Mouse (Mus musculus): ENCODE data around the gene Prss45.

Prss45 gene

DNA sequence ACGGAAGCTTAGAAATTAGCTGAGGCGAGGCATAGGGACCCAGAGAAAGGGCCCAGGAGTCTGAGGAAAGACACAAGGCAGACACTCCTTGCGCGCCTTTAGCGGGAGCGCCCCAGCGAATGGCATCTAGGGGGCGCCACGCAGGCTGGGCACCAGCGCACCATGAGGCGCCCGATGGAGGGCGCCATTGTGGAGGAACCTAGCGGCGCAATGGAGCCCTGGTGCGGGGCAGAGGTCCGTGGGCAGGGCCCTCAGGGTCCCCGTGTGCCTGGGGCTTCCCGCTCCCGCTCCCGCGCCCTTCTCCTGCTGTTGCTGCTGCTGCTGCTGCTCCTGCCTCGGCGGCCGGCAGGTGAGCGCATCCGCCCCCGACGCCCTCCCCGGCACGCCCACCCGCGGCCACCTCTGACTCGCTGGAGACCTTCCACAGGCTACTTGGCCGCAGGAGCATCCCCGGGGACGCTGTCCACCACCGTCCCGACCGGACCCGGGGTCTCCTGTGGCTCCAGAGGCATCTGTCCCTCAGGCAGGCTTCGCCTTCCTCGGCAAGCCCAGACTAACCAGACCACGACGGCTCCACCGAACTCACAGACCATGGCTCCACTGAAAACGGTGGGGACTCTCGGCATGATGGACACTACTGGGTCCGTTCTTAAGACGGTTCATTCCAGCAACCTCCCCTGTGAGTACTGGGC is 23.5 kb downstream of the Prss45 start, which contains the start of gene Prss50:
TSS of gene Prss50 (plus strand) at position 187 of the 692 bp plus-strand sequence.
- DNase-seq (ENCODE audit: low spot score in 2 of 2) = no peak

DNA sequence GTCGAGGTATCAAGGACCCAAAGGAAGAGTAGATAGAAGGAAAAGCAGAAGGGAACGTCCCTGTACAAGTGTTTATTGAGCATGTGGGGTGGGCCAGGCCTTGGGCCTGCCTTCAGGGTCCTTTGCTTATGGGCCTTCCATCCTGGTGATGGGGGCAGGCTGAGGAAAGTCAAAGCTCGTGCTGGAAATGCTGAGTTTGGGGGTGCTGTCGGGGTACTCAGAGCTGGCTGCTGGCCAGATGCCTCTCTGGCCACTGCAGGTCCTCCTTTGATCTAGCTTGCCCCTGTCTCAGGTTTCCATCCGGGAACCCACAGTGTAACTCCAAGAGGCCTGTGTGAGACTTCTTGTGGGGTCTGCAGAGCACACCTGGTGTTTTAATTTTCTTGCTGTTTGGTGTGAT is 24.1 kb downstream of the Prss45 start:
- DNase-seq (ENCODE audit: low spot score in 2 of 2) = no peak

DNA sequence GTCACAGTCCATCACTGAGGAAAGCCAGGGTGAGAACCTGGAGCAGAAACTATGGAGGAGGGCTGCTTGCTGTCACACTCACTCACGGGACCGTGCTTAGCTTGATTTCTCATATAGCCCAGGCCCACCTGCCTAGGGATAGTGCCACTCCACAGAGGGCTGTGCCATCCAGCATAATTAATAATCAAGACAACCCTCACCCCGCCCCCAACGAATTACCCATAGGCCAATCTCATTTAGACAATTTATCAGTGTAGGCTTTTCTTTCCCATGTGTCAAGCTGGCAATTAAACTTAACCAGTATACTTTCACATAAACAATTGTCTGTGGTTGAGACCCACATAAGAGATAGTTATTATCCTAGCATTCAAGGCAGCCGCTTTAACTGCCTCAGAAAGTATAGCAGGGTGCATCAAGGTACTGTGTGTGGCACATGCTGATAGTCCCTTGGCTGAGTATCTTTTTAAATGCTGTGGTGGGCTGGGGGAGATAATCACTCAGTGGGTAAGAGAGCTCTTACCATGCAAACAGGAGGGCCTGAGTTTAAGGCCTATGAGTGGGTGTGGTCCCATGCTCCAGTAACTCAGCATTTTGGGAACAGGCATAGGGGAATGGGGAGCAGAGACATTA is 24.7 kb downstream of the Prss45 start:
- DNase-seq (ENCODE audit: low spot score in 2 of 2) = no peak

DNA sequence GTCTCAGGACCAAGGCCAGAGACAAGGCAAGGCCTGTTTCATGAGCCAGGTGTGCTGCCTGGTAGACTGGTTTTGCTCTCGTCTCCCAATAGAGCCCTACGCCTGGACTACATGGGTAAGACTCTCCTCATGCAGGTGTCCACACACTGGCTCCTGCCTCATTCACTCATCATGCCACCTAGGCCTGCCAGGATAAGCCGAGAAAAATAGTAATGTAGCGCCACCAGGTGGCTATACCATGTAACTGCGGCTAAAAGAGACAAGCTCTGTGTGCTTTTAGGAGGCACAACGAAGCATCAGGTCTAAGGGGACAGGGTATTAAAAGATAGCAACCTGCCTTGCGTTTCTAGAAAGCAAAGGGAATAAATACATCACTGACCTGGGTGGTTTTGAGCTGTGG is 36.6 kb downstream of the Prss45 start:
- peak in 1 of 2 experiments; percentile 57 for DNase-seq (ENCODE audit: low spot score in 2 of 2)

DNA sequence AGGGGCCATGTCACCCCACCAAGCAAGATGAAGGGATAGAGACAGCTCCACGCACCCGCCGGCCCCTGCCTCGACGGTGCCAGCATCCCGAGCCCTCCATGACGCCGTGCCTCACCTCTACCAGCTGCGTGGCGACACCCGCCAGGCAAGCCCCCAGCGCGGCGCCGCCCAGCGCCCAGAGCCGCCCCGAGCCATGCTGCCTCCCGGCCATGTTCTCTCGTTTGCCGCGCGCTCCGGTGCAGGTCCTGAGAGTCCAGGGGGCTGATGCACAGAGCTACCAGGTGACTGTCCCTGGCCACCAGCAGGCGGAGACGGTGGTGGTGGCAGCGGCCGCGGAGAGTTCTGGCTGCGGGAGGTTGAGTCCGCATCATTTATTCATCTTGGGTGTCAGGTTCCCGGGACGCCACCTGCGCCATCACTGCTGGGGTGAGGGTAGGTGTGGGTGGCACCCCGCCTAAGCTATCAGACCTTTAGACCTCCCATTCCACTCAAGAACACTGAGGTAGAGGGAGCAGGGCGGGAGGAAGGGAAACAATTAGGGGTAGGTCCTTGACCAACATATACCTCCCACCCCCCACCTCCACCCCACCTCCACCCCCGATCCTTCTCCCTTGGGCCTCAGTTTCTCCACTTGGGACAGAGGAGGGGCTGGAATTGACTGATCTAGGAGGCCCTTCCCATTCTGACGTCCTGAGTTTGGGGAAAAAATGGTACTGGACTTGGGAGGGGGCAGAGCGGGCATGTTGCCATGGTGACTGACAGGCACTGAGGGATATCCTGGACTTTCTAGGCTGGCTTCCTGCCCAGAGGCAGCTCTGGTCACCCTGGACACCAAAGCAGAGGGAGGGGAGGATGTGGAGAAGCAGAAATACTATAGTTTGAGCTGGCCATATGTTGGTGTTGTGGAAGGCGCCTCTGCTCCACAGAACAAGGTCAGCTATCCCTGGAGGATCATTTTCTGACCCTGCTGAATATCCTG is 39.6 kb downstream of the Prss45 start:
- DNase-seq (ENCODE audit: low spot score in 2 of 2) = peak; percentile 34 to 54

DNA sequence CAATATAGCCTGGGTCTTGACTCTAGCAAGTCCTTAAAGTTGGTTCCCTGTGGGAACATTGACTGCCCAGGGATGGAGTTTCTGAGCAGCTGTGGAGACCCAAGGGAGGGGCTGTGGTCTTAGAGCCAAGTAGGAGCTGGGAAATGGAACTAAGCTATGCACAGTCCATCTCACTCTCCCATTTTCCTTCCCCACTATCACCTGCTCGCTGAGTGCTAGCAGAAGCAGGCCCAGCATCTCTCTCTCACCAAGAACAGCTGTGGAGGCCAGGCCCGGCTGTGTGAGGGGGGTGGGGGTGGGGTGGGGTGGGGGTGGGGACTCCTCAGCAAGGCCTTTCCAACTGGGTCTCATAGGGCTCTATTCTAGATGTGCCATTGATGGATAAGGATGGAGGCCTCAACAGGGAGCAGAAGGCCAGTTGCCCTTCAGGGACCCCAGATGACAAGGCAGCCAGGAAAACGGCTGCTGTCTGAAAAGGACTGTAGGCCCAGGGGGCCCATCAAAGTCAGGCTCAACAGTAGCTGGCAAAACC is 40.3 kb downstream of the Prss45 start:
- DNase-seq (ENCODE audit: low spot score in 2 of 2) = no peak

DNA sequence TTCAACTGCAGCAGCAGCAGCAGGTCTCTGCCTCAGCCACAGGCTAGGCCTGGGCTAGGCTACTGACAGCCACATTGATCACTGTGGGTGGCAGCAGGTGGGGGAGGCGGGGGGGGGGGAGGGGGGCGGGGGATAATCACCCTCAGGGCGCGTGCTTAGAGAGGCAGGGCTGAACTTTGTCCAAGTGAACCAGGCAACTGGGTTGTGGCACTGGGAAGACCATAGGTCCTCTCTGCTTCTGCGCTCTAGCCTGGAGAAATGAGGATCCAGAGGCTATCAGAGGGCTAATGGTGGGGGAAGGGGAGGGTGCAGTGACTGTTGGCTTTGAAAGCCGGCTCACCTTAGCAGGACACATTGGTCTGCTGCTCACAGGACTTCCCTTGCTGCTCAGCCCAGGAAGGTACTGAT is 40.9 kb downstream of the Prss45 start:
- DNase-seq (ENCODE audit: low spot score in 2 of 2) = no peak

DNA sequence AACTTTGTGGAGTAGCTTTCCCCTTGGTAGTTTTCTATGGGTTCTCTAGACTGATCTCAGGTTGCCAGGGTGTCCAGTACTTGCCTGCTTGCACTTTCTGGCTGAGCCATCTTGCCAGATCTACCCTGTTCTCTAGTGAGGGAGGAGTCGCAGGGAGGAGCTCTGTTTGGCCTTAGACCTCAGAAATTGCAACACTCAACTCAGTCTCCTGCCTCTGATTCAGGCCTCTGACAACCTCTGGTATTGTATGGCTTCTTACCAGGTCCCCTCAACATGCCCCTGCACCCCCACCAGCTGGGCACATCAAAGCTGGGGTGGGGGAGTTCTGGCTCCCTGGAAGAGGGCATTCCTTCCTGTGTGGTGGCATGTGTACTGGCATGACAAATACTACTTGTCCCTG is 43.0 kb downstream of the Prss45 start:
- DNase-seq (ENCODE audit: low spot score in 2 of 2) = no peak

DNA sequence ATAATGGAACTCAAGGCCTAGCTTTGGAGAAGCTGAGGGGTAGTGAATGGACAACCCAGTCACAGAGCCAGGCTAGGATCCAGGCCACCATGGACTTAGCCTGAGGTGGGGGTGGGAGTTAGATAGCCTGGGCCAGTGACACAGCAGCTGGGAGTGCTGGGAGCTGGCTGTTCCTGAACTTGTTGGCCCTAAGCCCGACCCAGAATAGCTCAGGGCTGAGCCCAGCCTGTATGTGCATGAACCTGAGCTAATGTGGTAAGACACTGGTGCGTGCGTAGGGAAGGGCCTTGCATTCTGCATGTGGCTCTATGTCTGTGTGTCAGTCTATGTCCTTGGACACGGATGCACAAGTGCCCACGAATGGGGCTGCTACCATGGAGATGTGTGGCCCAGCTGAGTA is 43.5 kb downstream of the Prss45 start:
- peak in 1 of 2 experiments; percentile 22 for DNase-seq (ENCODE audit: low spot score in 2 of 2)

DNA sequence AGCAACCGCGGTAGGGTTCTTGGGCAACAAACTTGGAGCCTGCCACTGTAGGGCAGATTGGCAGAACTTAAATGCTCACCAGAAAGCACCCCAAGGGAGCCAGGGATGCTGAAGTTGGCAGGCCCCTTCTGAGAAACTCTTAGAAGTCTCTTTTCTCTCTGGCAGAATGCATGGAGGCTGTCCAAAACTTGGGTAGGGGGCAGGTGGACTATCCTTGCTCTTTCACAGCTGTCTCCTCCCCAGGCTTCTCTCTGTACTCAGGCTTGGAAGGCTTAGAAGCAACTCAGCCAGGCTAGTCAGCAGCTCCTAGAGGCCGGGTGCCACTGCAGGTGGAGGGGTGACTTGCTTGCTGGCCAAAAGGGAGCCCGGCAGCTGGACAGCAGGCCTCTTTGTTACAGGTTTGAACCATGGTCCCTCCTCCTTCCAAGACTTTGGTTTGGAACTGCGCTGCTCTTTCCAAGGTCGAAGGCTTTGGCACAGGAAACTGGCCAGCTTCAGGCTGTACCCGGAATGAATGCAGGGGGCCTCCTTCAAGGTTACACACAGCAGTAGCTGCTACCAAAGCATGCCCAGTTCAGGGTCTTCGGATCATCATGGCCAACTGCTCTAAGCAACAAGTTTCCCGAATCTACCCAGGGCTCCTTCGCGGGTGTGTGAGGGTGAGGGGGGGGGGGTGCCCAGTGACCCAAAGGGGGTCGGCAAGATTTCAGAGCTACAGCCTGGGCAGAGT is 45.0 kb downstream of the Prss45 start, which contains the start of gene Als2cl:
TSS of gene Als2cl (plus strand) at position 680 of the 730 bp plus-strand sequence.
- DNase-seq (ENCODE audit: low spot score in 2 of 2) = peak; percentile 17 to 43

DNA sequence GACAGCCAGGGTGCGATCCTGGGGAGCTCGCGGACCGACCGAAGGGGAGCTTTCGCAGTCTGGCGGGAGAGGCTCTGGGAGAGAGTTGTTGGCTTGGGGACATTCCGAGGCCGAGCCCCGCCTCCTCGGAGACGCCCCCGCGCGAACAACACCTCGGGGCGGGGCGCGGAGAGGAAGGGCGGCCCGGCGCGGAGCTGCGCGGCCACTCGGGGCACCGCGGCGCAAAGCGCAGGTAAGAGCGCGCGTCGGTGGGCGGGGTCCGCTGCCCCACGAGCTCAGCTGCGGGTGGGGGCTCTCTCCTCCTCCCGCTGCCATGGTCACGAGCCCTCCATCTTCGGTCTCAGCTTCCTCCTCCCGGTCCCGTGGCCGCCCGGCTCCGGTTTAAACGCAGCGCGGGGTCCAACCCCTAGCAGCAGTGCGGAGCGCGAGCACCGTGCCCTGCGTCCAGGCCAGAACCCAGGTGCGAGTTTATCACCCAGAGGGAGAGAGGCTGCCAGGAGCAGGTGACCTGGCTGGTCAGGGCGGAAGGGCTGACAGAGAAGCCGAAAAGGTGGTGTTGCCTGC is 45.7 kb downstream of the Prss45 start, which contains the start of gene Tmie:
TSS of gene Tmie (minus strand) at position 116 of the 564 bp plus-strand sequence.
- DNase-seq (ENCODE audit: low spot score in 2 of 2) = peak in 1 of 2 experiments; percentile 26

DNA sequence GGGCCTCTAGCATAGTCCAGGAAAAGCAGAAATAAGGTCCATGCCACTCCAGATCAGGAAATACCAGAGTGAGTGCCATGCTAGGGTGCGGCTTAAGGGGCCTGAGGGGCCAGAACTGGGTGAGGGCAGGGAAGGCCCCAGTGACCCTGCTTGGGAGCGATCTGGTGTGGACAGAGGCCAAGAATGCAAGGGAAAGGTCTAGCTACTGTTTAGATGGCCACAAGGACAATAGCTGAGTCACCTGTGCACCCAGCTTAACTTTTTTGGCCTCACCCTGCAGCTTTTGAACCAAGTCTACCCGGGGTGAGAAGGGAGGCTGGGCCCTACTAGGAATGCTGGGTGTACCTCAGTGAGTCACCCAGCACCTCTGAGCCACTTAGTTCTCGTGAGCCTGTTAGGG is 46.4 kb downstream of the Prss45 start:
- DNase-seq (ENCODE audit: low spot score in 2 of 2) = no peak

DNA sequence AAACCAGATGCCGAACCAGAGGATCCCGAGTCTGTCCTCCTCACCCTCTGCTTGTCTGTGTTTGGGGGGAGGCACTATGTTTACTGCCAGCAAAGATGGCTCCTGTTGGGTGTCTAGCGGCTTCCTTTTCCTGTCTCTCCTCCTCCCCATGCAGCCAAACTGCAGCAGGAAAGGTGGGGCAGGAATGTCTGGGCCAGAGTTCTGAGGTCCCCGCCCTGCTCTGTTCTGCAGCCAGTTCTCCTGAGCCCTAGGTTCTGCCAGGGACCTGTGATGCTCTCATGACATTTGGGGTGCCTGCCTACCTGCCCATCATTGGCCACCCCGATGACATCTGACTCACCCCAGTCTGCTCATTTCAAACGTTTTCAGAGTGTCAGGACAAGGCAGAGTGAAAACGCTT is 47.6 kb downstream of the Prss45 start:
- no peak for DNase-seq (ENCODE audit: low spot score in 2 of 2)

DNA sequence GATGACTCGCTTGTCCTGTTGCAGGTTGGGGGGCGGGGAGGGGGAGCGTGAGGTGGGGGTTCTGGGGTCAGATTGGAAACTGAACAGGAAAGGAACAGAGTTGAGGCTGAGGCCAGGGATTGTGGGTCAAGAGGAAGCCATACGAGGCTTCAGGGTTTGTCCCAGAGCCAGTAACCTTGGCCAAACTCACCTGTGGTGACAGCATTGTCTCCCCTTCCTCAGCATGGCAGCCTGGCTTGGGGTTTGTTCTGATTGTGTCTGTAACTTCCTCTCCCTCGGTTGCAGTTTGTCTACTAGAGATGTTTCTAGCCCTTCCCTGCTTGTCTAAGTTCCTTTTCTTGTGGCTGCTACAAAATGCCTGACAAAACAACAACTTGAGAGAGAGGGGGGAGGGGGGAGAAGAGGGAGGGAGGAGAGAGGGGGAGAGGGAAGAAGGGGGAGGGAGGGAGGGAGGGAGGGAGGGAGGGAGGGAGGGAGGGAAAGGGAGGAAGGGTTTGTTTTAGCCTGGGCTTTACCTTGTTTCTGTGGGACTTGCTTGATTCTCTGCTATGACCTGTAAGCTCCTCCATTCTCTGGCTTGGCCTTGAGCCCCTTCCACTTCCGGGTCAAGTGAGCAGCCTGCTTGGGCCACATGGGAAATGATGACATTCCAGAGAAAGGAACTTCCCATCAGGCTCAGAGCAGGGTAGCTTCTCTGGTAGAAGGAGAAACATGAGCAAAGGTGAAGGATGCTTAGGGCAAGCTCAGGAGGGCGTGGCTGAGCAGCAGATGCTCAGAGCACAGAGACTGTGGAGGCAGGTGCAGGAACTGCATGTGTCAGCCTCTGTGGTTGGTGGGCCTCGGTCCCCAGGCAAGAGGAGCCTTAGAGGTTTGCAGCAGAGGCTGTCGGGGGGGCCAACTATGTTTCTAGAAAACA is 53.3 kb downstream of the Prss45 start:
- DNase-seq (ENCODE audit: low spot score in 2 of 2) = no peak

DNA sequence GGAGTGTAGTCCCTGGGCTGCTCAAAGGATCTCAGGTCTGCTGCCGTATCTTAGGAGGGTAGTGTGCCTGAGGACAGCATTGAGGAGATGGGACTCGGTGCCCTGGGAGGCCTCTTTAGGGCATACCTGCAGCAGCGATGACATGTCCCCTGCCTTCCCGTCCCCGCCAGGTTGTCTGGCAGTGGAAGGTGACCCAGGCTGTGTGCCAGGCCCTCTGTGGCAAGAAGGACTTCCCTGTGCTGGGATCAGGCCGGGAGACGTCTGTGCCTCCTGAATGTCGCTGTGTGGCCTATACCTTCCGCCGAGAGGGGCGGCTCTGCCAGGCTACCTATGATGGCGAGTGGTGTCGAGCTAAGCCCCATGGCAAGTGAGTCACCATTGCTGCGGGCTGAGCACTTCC is 54.5 kb downstream of the Prss45 start:
- no peak for DNase-seq (ENCODE audit: low spot score in 2 of 2)

DNA sequence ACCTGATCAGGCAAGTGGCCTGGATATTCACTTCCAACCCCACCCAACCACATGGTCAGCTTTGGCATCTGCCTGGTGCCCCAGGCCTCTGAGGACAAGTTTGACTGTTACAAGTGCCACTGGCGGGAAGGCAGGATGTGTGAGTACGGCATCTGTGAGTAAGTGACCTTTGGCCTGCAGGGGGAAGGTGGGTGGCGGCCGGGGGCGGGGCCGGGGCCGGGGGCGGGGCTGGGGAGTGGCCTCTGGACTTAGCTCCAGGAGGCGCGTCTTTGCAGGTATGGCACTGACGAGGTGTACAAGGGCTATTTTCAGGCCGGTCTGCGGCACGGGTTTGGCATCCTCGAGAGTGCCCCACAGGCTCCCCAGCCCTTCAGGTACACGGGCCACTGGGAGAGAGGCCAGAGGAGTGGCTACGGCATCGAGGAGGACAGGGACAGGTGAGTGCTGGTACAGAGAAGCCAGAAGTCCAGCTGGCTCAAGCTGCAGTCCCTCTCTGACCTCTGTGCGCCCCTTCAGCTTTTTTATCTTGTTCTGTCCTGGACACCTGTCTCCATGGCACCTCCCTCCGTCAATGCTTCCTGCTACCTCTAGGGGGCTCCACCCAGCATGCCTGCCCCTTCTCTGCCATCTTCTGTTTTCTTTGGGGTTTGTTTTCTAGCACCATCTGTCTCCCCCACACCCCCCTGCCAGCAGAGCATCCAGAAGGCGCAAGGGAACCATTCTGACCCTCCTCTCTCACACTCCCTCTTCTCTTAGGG is 55.8 kb downstream of the Prss45 start:
- no peak for DNase-seq (ENCODE audit: low spot score in 2 of 2)
